Comparison of ENCODE assay signal across 22 mouse cellular contexts in the genomic region with DNA sequence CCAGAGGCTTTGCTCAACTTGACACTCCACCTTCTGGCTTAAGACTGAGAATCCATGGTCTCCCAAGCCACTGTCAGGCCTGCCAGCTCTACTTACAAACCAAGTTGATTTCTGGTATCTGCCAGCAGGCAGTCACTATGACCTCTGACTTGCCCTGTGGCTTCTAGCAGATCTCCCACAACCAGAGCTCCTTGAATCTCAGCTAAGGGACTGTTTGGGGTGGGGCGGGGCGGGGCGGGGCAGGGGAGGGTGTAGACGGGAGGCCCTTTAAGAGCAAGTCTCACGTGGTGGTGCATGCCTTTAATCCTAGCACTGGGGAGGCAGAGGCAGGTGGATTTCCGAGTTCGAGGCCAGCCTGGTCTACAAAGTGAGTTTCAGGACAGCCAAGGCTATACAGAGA. TPM values are rescaled to one million over a fixed set of nuclear protein-coding genes. Genes with fewer than 3 reads are reported as not detected.
"Had no signal": no experiment of that assay in that cellular context is flagged by ENCODE, and none has a peak within 500 bp of the region (broad histone marks: within the 10 kb centered on the region; RNA-seq: fewer than 3 reads in every experiment).

No protein-coding gene starts in this region.

- DNase-seq: kidney, adult 9 months; kidney, postnatal 14 days; kidney, postnatal 4 days; liver; liver, postnatal 0 days; lung, embryonic 14.5 days; lung, postnatal 36 days; midbrain, embryonic 14.5 days; thymus, postnatal 25 days had no signal

- H3K27ac ChIP-seq: limb, embryonic 10.5 days; limb, embryonic 13.5 days; liver, embryonic 14.5 days; midbrain, embryonic 10.5 days had no signal

- H3K4me1 ChIP-seq: limb, embryonic 10.5 days; limb, embryonic 13.5 days; midbrain, embryonic 10.5 days had no signal

- H3K4me3 ChIP-seq: limb, embryonic 10.5 days; limb, embryonic 13.5 days; megakaryocyte, embryonic 14.5 days; midbrain, embryonic 10.5 days had no signal

- H3K27me3 ChIP-seq: limb, embryonic 13.5 days had no signal

- ATAC-seq: liver, postnatal 0 days; lung, postnatal 0 days had no signal

- H3K36me3 ChIP-seq: limb, embryonic 10.5 days; limb, embryonic 13.5 days; midbrain, embryonic 10.5 days had no signal

- H3K4me2 ChIP-seq: limb, embryonic 13.5 days; lung, embryonic 14.5 days had no signal

- H3K9me3 ChIP-seq: limb, embryonic 10.5 days; limb, embryonic 13.5 days; midbrain, embryonic 10.5 days had no signal

- H3K9ac ChIP-seq: limb, embryonic 13.5 days; liver, embryonic 14.5 days; liver, postnatal 0 days; lung, embryonic 14.5 days had no signal

RNA-seq across cellular contexts. Expression of a gene that starts 9.6 kb away (rescaled TPM):
- total RNA-seq: midbrain, postnatal 0 days had no signal
- polyA plus RNA-seq: kidney, embryonic 16.5 days; limb, embryonic 10.5 days; limb, embryonic 13.5 days; liver, embryonic 14.5 days; liver, postnatal 0 days; lung, embryonic 14.5 days; lung, postnatal 0 days; midbrain, embryonic 14.5 days; neural tube, embryonic 11.5 days; small intestine, adult 2 months had no signal

RNA-seq across cellular contexts. Expression of a gene that starts 41.2 kb away (rescaled TPM):
- total RNA-seq: layer of hippocampus, adult 18-20 months; layer of hippocampus, postnatal 14 days; left cerebral cortex, postnatal 25 days; midbrain, postnatal 0 days had no signal
